Mouse (Mus musculus): Measurements from ENCODE around the gene Lamc2. TPM values are rescaled to one million over a fixed set of nuclear protein-coding genes. Genes with fewer than 3 reads are reported as not detected.

Lamc2 gene
- polyA plus RNA-seq, 1 experiment: 4.9 TPM

GRCm38 (mm10) chr1:153180586-153181289 is 5.5 kb downstream of the Lamc2 start:
- peak; percentile 83 to 85 for DNase-seq (ENCODE audit: extremely low spot score in 1 of 2, low spot score in 1 of 2)

- peak in 1 of 2 experiments; percentile 12 for DNase-seq (ENCODE audit: extremely low spot score in 1 of 2, low spot score in 1 of 2)
These were observed 6.1 kb downstream of the Lamc2 start for GRCm38 (mm10) chr1:153180160-153180559.

GRCm38 (mm10) chr1:153174801-153175200 is 11.4 kb downstream of the Lamc2 start:
- DNase-seq (ENCODE audit: extremely low spot score in 1 of 2, low spot score in 1 of 2): peak in 1 of 2 experiments; percentile 25

- no peak for DNase-seq (ENCODE audit: extremely low spot score in 1 of 2, low spot score in 1 of 2)
These were observed 13.0 kb downstream of the Lamc2 start for GRCm38 (mm10) chr1:153173276-153173675.

GRCm38 (mm10) chr1:153172291-153172731 is 13.9 kb downstream of the Lamc2 start:
- DNase-seq (ENCODE audit: extremely low spot score in 1 of 2, low spot score in 1 of 2): no peak

GRCm38 (mm10) chr1:153171011-153171410 is 15.2 kb downstream of the Lamc2 start:
- no peak for DNase-seq (ENCODE audit: extremely low spot score in 1 of 2, low spot score in 1 of 2)

GRCm38 (mm10) chr1:153168293-153168692 is 18.0 kb downstream of the Lamc2 start:
- no peak for DNase-seq (ENCODE audit: extremely low spot score in 1 of 2, low spot score in 1 of 2)

- no peak for DNase-seq (ENCODE audit: extremely low spot score in 1 of 2, low spot score in 1 of 2)
These were observed 22.4 kb downstream of the Lamc2 start for GRCm38 (mm10) chr1:153163831-153164230.

- no peak for DNase-seq (ENCODE audit: extremely low spot score in 1 of 2, low spot score in 1 of 2)
These were observed 27.1 kb downstream of the Lamc2 start for GRCm38 (mm10) chr1:153159137-153159536.

GRCm38 (mm10) chr1:153157021-153157623 is 29.1 kb downstream of the Lamc2 start:
- no peak for DNase-seq (ENCODE audit: extremely low spot score in 1 of 2, low spot score in 1 of 2)

GRCm38 (mm10) chr1:153155364-153155763 is 30.9 kb downstream of the Lamc2 start:
- DNase-seq (ENCODE audit: extremely low spot score in 1 of 2, low spot score in 1 of 2): no peak

GRCm38 (mm10) chr1:153153619-153154137 is 32.6 kb downstream of the Lamc2 start:
- no peak for DNase-seq (ENCODE audit: extremely low spot score in 1 of 2, low spot score in 1 of 2)

- DNase-seq (ENCODE audit: extremely low spot score in 1 of 2, low spot score in 1 of 2): no peak
These were observed 33.7 kb downstream of the Lamc2 start for GRCm38 (mm10) chr1:153152594-153152993.

GRCm38 (mm10) chr1:153145791-153146190 is 40.5 kb downstream of the Lamc2 start:
- DNase-seq (ENCODE audit: extremely low spot score in 1 of 2, low spot score in 1 of 2): no peak

- no peak for DNase-seq (ENCODE audit: extremely low spot score in 1 of 2, low spot score in 1 of 2)
These were observed 42.2 kb downstream of the Lamc2 start for GRCm38 (mm10) chr1:153144021-153144420.

GRCm38 (mm10) chr1:153140747-153141228 is 45.5 kb downstream of the Lamc2 start:
- no peak for DNase-seq (ENCODE audit: extremely low spot score in 1 of 2, low spot score in 1 of 2)

- DNase-seq (ENCODE audit: extremely low spot score in 1 of 2, low spot score in 1 of 2): no peak
These were observed 46.0 kb downstream of the Lamc2 start for GRCm38 (mm10) chr1:153140265-153140664.

GRCm38 (mm10) chr1:153139635-153140034 is 46.6 kb downstream of the Lamc2 start:
- no peak for DNase-seq (ENCODE audit: extremely low spot score in 1 of 2, low spot score in 1 of 2)

- no peak for DNase-seq (ENCODE audit: extremely low spot score in 1 of 2, low spot score in 1 of 2)
These were observed 47.8 kb downstream of the Lamc2 start for GRCm38 (mm10) chr1:153138486-153138885.

- DNase-seq (ENCODE audit: extremely low spot score in 1 of 2, low spot score in 1 of 2): no peak
These were observed 49.6 kb downstream of the Lamc2 start for GRCm38 (mm10) chr1:153136647-153137046.

- DNase-seq (ENCODE audit: extremely low spot score in 1 of 2, low spot score in 1 of 2): no peak
These were observed 52.1 kb downstream of the Lamc2 start for GRCm38 (mm10) chr1:153133865-153134781.
